Mouse (Mus musculus) spleen, adult 2 months (tissue): ENCODE results near the gene Foxn2.

Source experiments
- CTCF ChIP-seq: fragments of 200-500 bp; IDR thresholded peaks from 2 replicates; pipeline ENCODE4 v1.5.1; 2011; ENCODE audit warnings: mild to moderate bottlenecking, inconsistent platforms; ENCODE audit not compliant: insufficient read depth, insufficient read length, insufficient replicate concordance; ENCODE audit errors: extremely low read depth
- POLR2A ChIP-seq: fragments of 200-500 bp; IDR thresholded peaks from 2 replicates; pipeline ENCODE4 v1.6.1; 2011; ENCODE audit warnings: low read depth, low read length, inconsistent platforms

DNA sequence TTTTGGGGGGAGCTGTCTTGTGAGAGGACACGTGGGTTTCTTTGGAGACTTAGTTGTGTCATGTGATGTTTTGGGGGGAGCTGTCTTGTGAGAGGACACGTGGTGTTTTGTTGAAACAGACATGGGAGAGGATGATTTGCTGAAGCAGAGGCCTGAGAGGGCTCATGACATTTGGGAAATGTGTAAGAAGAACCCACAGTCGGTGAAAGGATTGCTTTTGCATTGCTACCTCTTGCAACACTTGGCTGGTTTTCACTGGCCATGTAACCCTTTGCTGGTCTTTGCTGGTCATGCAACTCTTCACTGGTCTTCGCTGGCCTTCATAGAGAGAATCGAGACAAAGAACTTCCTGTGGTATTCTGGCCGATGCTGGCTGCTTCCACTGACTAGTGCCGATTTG, 76.0 kb downstream of the Foxn2 start:
- TF ChIP-seq CTCF (no peak), POLR2A (no peak)
